Mouse (Mus musculus): ENCODE data around the gene Upf1. TPM values are rescaled to one million over a fixed set of nuclear protein-coding genes. Genes with fewer than 3 reads are reported as not detected.

The Upf1 gene
- polyA plus RNA-seq, 1 experiment from 2014 or later, result 21.2 TPM

DNA sequence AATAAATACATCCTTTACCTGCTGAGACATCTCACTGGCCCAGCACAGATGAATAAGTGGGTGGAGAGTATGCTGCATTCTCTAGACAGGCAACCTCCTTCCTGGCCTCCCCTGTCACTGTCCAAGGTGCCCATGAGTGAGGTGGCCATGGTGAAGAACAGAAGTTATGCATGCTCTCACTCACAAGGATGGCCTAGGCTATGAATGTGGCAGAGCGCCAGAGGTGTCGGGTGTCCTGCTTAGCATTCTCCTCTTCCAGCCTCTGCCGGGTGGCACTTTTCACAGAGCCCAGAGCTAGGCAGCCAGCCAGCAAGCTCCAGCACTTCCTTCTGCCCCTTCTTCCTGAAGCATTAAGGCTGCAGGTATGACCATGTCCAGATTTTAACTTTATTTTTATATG lies 6.3 kb upstream of the Upf1 start:
- H3K9ac ChIP-seq, result no peak overlapping the region
- H3K4me3 ChIP-seq (replicated peaks), result no peak overlapping the region
- peaks cover 5% of the 10 kb centered on the region; the same call in 1 of the 2 replicates for H3K4me1 ChIP-seq
- H3K4me2 ChIP-seq (replicated peaks), result no peak overlapping the region
- no peak overlapping the region for H3K27ac ChIP-seq (replicated peaks)
- no peaks in the 10 kb centered on the region for H3K9me3 ChIP-seq (replicated peaks)
- no peaks in the 10 kb centered on the region for H3K36me3 ChIP-seq
- ATAC-seq (ENCODE audit: insufficient number of reproducible peaks, low FRiP score, low TSS enrichment, low read depth), result 0 out of 2 replicates have a peak, but pooled peaks have one; percentile 36
- peaks cover 4% of the 10 kb centered on the region; the same call in 1 of the 2 replicates for H3K27me3 ChIP-seq
- WGBS, result 36% methylated on average over 3 of the region's 3 CpGs

- no peaks in the 10 kb centered on the region for H3K27me3 ChIP-seq
- H3K9me3 ChIP-seq (replicated peaks), result no peaks in the 10 kb centered on the region
- 83% methylated on average over 1 of the region's 1 CpGs for WGBS
- H3K4me3 ChIP-seq (replicated peaks), result no peak overlapping the region
- H3K4me2 ChIP-seq (replicated peaks), result no peak overlapping the region
- H3K27ac ChIP-seq (replicated peaks), result no peak overlapping the region
- no peak overlapping the region for H3K9ac ChIP-seq
- no peak for ATAC-seq (ENCODE audit: insufficient number of reproducible peaks, low FRiP score, low TSS enrichment, low read depth)
- H3K4me1 ChIP-seq, result peaks cover 25% of the 10 kb centered on the region
- no peaks in the 10 kb centered on the region for H3K36me3 ChIP-seq
Observed at GRCm38 (mm10) chr8:70356111-70356510, 3.0 kb upstream of the Upf1 start.

- 60% methylated on average over 4 of the region's 4 CpGs for WGBS
- Histone ChIP-seq H3K27me3 (no peaks in the 10 kb centered on the region), H3K9me3 (replicated peaks) (no peaks in the 10 kb centered on the region), H3K9ac (peak overlapping the region; percentile 39; the same call in 1 of the 2 replicates), H3K4me3 (replicated peaks) (peak overlapping the region; percentile 99), H3K4me2 (replicated peaks) (peak overlapping the region; percentile 98), H3K27ac (replicated peaks) (peak overlapping the region; percentile 79), H3K36me3 (peaks cover 7% of the 10 kb centered on the region; the same call in 1 of the 2 replicates), H3K4me1 (peaks cover 46% of the 10 kb centered on the region)
- no peak for ATAC-seq (ENCODE audit: insufficient number of reproducible peaks, low FRiP score, low TSS enrichment, low read depth)
Observed at GRCm38 (mm10) chr8:70354004-70354403, 926 bp upstream of the Upf1 start.

- peak overlapping the region; percentile 99 for H3K4me3 ChIP-seq (replicated peaks)
- under 1% methylated on average over 64 of the region's 64 CpGs for WGBS
- peak overlapping the region; percentile 91 for H3K27ac ChIP-seq (replicated peaks)
- H3K9me3 ChIP-seq (replicated peaks), result no peaks in the 10 kb centered on the region
- peak overlapping the region; percentile 98 for H3K4me2 ChIP-seq (replicated peaks)
- ATAC-seq (ENCODE audit: insufficient number of reproducible peaks, low FRiP score, low TSS enrichment, low read depth), result peak; percentile 57; the same call in 1 of the 2 replicates
- peaks cover 58% of the 10 kb centered on the region for H3K4me1 ChIP-seq
- H3K9ac ChIP-seq, result peak overlapping the region; percentile 94
- H3K36me3 ChIP-seq, result peaks cover 9% of the 10 kb centered on the region; the same call in 1 of the 2 replicates
- no peaks in the 10 kb centered on the region for H3K27me3 ChIP-seq
Observed at GRCm38 (mm10) chr8:70352657-70353151, 374 bp downstream of the Upf1 start.

GRCm38 (mm10) chr8:70352000-70352384 lies 1.1 kb downstream of the Upf1 start:
- H3K9me3 ChIP-seq (replicated peaks), result no peaks in the 10 kb centered on the region
- H3K4me3 ChIP-seq (replicated peaks), result peak overlapping the region; percentile 99
- no peaks in the 10 kb centered on the region for H3K27me3 ChIP-seq
- peak overlapping the region; percentile 94 for H3K9ac ChIP-seq
- H3K36me3 ChIP-seq, result peaks cover 9% of the 10 kb centered on the region; the same call in 1 of the 2 replicates
- H3K4me1 ChIP-seq, result peaks cover 58% of the 10 kb centered on the region
- no peak for ATAC-seq (ENCODE audit: insufficient number of reproducible peaks, low FRiP score, low TSS enrichment, low read depth)
- WGBS, result 16% methylated on average over 3 of the region's 3 CpGs
- H3K4me2 ChIP-seq (replicated peaks), result peak overlapping the region; percentile 98
- peak overlapping the region; percentile 63 for H3K27ac ChIP-seq (replicated peaks)

- Histone ChIP-seq H3K27ac (replicated peaks) (peak overlapping the region; percentile 65), H3K9me3 (replicated peaks) (no peaks in the 10 kb centered on the region), H3K4me1 (peaks cover 58% of the 10 kb centered on the region), H3K36me3 (peaks cover 9% of the 10 kb centered on the region; the same call in 1 of the 2 replicates), H3K4me3 (replicated peaks) (peak overlapping the region; percentile 99), H3K4me2 (replicated peaks) (peak overlapping the region; percentile 98), H3K27me3 (no peaks in the 10 kb centered on the region), H3K9ac (peak overlapping the region; percentile 94)
- no peak for ATAC-seq (ENCODE audit: insufficient number of reproducible peaks, low FRiP score, low TSS enrichment, low read depth)
- 31% methylated on average over 15 of the region's 15 CpGs for WGBS
Observed at GRCm38 (mm10) chr8:70351035-70351999, 1.8 kb downstream of the Upf1 start.

- no peak overlapping the region for H3K4me3 ChIP-seq (replicated peaks)
- H3K27me3 ChIP-seq, result no peaks in the 10 kb centered on the region
- H3K27ac ChIP-seq (replicated peaks), result no peak overlapping the region
- no peak overlapping the region for H3K4me2 ChIP-seq (replicated peaks)
- WGBS, result 70% methylated on average over 1 of the region's 1 CpGs
- H3K9ac ChIP-seq, result no peak overlapping the region
- peaks cover 59% of the 10 kb centered on the region for H3K4me1 ChIP-seq
- peaks cover 21% of the 10 kb centered on the region for H3K36me3 ChIP-seq
- no peaks in the 10 kb centered on the region for H3K9me3 ChIP-seq (replicated peaks)
- no peak for ATAC-seq (ENCODE audit: insufficient number of reproducible peaks, low FRiP score, low TSS enrichment, low read depth)
Observed at GRCm38 (mm10) chr8:70347860-70348420, 5.1 kb downstream of the Upf1 start.

DNA sequence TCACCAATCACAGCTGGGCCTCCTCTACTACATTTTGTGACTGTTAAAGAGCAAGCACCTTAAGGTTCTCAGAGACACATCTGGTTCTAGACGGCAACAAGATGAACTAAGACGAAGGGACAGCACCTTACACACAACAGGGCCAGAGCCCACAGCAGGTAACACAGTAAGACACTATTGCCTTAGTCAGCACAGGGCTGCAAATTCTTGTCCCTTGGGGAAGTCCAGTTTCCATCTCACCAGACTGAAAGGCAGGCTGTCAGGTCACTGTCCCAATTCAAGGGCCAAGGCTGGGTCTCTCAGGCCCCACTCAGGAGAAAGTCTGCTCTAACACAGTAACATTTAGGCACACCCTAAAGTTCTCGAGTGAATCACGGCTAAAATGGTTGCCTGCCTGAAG lies 5.6 kb downstream of the Upf1 start:
- no peak for ATAC-seq (ENCODE audit: insufficient number of reproducible peaks, low FRiP score, low TSS enrichment, low read depth)
- no peaks in the 10 kb centered on the region for H3K27me3 ChIP-seq
- no peak overlapping the region for H3K4me2 ChIP-seq (replicated peaks)
- H3K4me3 ChIP-seq (replicated peaks), result no peak overlapping the region
- H3K4me1 ChIP-seq, result peaks cover 58% of the 10 kb centered on the region
- 78% methylated on average over 4 of the region's 4 CpGs for WGBS
- no peak overlapping the region for H3K9ac ChIP-seq
- H3K9me3 ChIP-seq (replicated peaks), result no peaks in the 10 kb centered on the region
- peaks cover 26% of the 10 kb centered on the region for H3K36me3 ChIP-seq
- no peak overlapping the region for H3K27ac ChIP-seq (replicated peaks)

GRCm38 (mm10) chr8:70344279-70344678 lies 8.8 kb downstream of the Upf1 start:
- H3K9me3 ChIP-seq (replicated peaks), result no peaks in the 10 kb centered on the region
- no peak overlapping the region for H3K9ac ChIP-seq
- peaks cover 26% of the 10 kb centered on the region for H3K4me1 ChIP-seq
- peak overlapping the region; percentile 9; the same call in 1 of the 2 replicates for H3K27ac ChIP-seq (replicated peaks)
- 77% methylated on average over 2 of the region's 2 CpGs for WGBS
- H3K27me3 ChIP-seq, result no peaks in the 10 kb centered on the region
- no peak overlapping the region for H3K4me3 ChIP-seq (replicated peaks)
- no peak for ATAC-seq (ENCODE audit: insufficient number of reproducible peaks, low FRiP score, low TSS enrichment, low read depth)
- H3K4me2 ChIP-seq (replicated peaks), result no peak overlapping the region
- H3K36me3 ChIP-seq, result peaks cover 53% of the 10 kb centered on the region

GRCm38 (mm10) chr8:70343696-70344095 lies 9.4 kb downstream of the Upf1 start:
- no peak overlapping the region for H3K4me3 ChIP-seq (replicated peaks)
- no peaks in the 10 kb centered on the region for H3K9me3 ChIP-seq (replicated peaks)
- 53% methylated on average over 6 of the region's 6 CpGs for WGBS
- no peak overlapping the region for H3K4me2 ChIP-seq (replicated peaks)
- peaks cover 21% of the 10 kb centered on the region for H3K4me1 ChIP-seq
- H3K36me3 ChIP-seq, result peaks cover 54% of the 10 kb centered on the region
- H3K9ac ChIP-seq, result no peak overlapping the region
- H3K27ac ChIP-seq (replicated peaks), result 0 out of 2 replicates have a peak overlapping the region, but pooled peaks have one; percentile 23
- no peaks in the 10 kb centered on the region for H3K27me3 ChIP-seq
- no peak for ATAC-seq (ENCODE audit: insufficient number of reproducible peaks, low FRiP score, low TSS enrichment, low read depth)

GRCm38 (mm10) chr8:70343076-70343475 lies 10.0 kb downstream of the Upf1 start:
- H3K9ac ChIP-seq, result no peak overlapping the region
- peaks cover 15% of the 10 kb centered on the region for H3K4me1 ChIP-seq
- ATAC-seq (ENCODE audit: insufficient number of reproducible peaks, low FRiP score, low TSS enrichment, low read depth), result peak; percentile 52; the same call in 1 of the 2 replicates
- peaks cover 60% of the 10 kb centered on the region for H3K36me3 ChIP-seq
- 0 out of 2 replicates have a peak overlapping the region, but pooled peaks have one; percentile 23 for H3K27ac ChIP-seq (replicated peaks)
- no peak overlapping the region for H3K4me2 ChIP-seq (replicated peaks)
- WGBS, result 50% methylated on average over 7 of the region's 7 CpGs
- no peak overlapping the region for H3K4me3 ChIP-seq (replicated peaks)
- H3K27me3 ChIP-seq, result no peaks in the 10 kb centered on the region
- no peaks in the 10 kb centered on the region for H3K9me3 ChIP-seq (replicated peaks)
